Mouse (Mus musculus): ENCODE data around the gene Rps6ka5. TPM values are rescaled to one million over a fixed set of nuclear protein-coding genes. Genes with fewer than 3 reads are reported as not detected.

Rps6ka5 gene
- polyA plus RNA-seq, 1 experiment from 2014 or later: 2.5 TPM

DNA sequence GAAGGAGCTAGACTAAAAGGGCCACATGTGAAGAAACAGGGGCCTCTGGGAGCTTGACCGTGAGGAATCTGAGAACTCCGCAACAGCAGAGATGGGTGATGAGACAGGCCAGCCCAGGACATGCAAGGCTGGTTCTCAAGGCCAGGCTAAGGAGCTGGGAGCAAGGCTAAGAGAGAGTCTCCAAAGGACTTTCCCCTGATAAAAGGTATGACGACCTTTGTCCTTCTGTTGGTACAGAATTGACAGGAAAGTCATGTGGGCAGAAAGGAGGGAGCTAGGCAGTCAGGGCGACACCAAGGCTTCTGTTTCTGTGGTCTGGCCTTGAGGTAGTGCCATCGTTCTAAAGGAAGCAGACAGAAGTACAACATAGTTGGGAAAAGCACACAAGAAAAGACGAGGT, 173.1 kb downstream of the Rps6ka5 start:
- ATAC-seq: no peak
- TF ChIP-seq CTCF (IDR thresholded peaks at IDR 0.05): no peak
- no peaks in the 10 kb centered on the region for H3K27me3 ChIP-seq
- POLR2A ChIA-PET: interaction anchor here (1.0 kb wide), 1 partner anchor 21 kb away, joined by 3 read pairs; no protein-coding TSS in a partner anchor
- DNase-seq (ENCODE audit: low read depth, low spot score): no peak
- CTCF ChIA-PET: interaction anchor here (1.7 kb wide), 1 partner anchor 25 kb away, joined by 4 read pairs; no protein-coding TSS in a partner anchor
- in situ Hi-C loops (cut with MboI; ENCODE audit: low pct_unique_long_range_greater_than_20kb): loop anchor here (25.0 kb wide), 1 partner anchor 484 kb away; the partner anchor contains the start of gene Ccdc88c

DNA sequence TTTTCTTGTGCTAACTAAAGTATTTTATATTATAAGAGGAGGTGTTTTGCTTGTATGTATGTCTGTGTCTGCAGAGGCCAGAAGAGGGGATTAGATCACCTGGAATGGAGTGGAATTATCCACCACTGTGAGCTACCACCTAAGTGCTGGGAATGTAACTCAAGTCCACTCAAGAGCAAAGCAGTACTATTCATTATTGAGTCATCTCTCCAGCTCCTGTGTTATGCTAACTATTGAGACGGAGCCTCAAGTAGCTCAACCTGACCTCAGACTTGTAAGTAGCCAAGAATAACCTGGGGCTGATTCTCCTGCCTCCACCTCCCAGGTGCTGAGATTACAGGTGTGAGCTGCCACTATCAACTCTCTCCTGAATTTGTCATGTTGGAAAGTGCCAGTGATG, 174.8 kb downstream of the Rps6ka5 start:
- in situ Hi-C loops (cut with MboI; ENCODE audit: low pct_unique_long_range_greater_than_20kb): loop anchor here (25.0 kb wide), 1 partner anchor 485 kb away; the partner anchor contains the start of gene Ccdc88c
- POLR2A ChIA-PET: no interaction called here
- no peak for DNase-seq (ENCODE audit: low read depth, low spot score)
- H3K27me3 ChIP-seq: no peaks in the 10 kb centered on the region
- CTCF ChIA-PET: interaction anchor here (0.7 kb wide), 1 partner anchor 9 kb away, joined by 3 read pairs; no protein-coding TSS in a partner anchor
- TF ChIP-seq CTCF (IDR thresholded peaks at IDR 0.05): no peak
- no peak for ATAC-seq

DNA sequence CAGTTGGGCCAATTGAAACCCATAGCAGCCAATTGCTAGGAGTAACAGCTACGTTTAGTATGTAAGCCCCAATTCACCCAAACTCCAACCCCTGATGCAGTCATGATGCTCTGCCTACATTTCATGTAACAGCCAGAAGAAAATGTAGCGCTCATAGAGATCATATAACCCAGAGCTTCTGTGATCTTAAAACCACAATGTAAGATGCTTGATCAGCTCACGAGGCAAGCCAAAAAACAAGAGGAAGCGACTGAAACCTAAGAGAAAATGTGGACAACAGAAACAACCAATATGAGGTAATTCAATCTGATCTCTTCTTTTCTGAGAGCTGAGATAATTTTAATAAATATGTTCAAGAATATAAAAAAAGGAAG, 182.6 kb downstream of the Rps6ka5 start:
- in situ Hi-C loops (cut with MboI; ENCODE audit: low pct_unique_long_range_greater_than_20kb): no loop called here
- ChIA-PET CTCF (interaction anchor here (1.0 kb wide), 1 partner anchor 61 kb away, joined by 3 read pairs; no protein-coding TSS in a partner anchor), POLR2A (no interaction called here)
- H3K27me3 ChIP-seq: no peaks in the 10 kb centered on the region
- ATAC-seq: no peak
- TF ChIP-seq CTCF (IDR thresholded peaks at IDR 0.05): no peak
- no peak for DNase-seq (ENCODE audit: low read depth, low spot score)

DNA sequence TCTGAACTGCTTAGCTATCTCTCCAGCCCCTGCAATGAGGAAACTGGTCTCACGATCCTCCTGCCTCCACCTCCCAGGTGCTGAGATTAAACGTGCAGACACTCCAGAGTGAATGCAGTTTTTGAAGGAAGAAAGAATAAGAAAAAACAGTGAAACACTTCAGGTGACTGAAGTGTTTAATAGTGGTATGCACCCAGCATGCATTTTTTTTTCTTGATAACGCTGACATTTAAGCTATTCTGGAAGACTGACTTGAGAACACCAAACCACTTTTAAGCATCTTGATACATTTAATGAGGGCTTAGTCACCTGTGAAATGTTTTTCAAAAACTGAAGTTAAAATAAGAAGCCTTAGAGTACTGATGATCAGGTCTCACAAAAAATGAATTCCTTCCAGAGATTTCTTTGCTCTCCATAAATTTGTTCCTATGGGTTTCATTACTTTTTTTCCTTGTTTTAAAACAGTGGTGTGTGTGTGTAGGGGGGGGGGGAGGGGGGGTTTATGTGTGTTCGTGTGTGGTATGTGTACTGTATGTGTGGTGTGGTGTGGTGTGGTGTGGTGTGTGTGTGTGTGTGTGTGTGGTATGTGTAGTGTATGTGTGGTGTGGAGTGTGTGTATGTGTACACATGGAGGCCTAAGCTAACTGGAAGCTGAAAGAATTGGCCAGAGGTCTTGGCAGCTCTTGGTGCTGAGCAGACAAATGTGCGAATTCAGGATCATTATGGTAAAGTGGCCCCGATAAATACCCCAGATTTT, 183.2 kb downstream of the Rps6ka5 start:
- in situ Hi-C loops (cut with MboI; ENCODE audit: low pct_unique_long_range_greater_than_20kb): no loop called here
- ATAC-seq (no peak), DNase-seq (ENCODE audit: low read depth, low spot score) (no peak)
- CTCF ChIA-PET: interaction anchor here (1.0 kb wide), 1 partner anchor 61 kb away, joined by 3 read pairs; no protein-coding TSS in a partner anchor
- no peaks in the 10 kb centered on the region for H3K27me3 ChIP-seq
- TF ChIP-seq CTCF (IDR thresholded peaks at IDR 0.05): no peak
- POLR2A ChIA-PET: no interaction called here

DNA sequence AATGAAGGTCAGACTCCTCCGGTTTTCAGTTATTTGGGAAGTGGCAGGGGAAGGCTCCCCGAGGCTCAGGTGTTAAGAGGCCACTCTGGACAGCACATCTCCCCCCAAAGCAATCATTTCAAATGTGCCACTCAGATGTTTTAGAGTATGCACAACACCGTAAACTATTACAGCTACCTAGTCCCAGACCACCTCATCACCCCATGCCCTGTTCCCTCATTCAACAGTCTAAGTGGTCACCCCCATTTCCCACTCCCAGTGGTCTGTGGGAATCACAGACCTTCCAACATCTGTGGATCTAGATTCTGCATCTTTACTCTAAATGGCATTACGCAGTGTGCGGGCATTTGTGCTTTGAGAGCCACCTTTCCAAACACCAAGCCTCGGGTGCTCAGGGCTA, 184.3 kb downstream of the Rps6ka5 start:
- no peaks in the 10 kb centered on the region for H3K27me3 ChIP-seq
- in situ Hi-C loops (cut with MboI; ENCODE audit: low pct_unique_long_range_greater_than_20kb): no loop called here
- no peak for TF ChIP-seq CTCF (IDR thresholded peaks at IDR 0.05)
- DNase-seq (ENCODE audit: low read depth, low spot score): no peak
- ChIA-PET POLR2A (no interaction called here), CTCF (no interaction called here)
- ATAC-seq: no peak

DNA sequence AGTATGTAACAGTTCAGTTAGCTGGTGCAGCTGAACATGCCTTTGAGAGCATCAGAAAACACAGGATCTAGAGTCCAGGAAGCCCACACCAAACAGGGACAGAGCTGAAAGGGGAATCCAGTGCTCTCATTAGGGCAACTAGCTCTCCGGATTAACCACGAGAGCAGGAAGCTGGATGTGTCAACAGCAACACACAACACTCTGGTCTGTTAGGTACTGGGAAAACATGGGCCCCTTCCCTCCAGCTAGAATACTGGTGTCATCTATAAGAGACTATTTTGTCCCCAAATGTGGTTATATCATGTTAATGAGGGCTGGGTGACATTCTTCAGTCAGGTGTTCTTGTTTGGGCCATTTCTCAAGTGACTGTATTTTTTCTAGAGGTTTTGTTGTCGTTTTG, 184.7 kb downstream of the Rps6ka5 start:
- TF ChIP-seq CTCF (IDR thresholded peaks at IDR 0.05): no peak
- CTCF ChIA-PET: no interaction called here
- in situ Hi-C loops (cut with MboI; ENCODE audit: low pct_unique_long_range_greater_than_20kb): no loop called here
- DNase-seq (ENCODE audit: low read depth, low spot score) (no peak), ATAC-seq (no peak)
- POLR2A ChIA-PET: no interaction called here
- no peaks in the 10 kb centered on the region for H3K27me3 ChIP-seq

DNA sequence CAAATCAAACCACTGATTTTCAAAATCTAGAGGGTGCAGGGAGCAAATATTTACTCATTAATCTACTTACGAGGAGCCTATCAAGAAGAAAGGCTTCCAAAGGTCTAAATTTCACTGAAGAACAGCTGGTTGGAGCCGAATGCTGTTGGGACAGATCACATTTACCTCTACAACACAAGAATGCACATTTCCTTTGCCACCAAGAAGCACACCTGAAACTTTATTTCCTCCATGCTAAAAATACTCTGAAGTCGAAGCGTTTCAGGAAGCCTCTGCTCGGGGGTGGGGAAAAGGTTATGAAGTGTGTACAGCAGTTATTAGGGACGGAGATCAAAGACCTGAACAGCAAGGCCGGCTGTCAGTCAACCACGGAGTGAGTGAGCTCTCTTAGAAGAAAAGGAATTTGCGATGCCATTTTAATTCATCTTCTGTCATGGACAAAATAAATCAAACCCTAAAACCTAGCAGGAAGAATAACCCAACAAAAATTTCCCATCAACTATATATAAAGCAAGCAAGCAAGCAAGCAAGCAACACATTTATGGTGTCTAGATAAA, 187.5 kb downstream of the Rps6ka5 start:
- ChIA-PET CTCF (no interaction called here), POLR2A (no interaction called here)
- in situ Hi-C loops (cut with MboI; ENCODE audit: low pct_unique_long_range_greater_than_20kb): no loop called here
- H3K27me3 ChIP-seq: no peaks in the 10 kb centered on the region
- DNase-seq (ENCODE audit: low read depth, low spot score) (no peak), ATAC-seq (no peak)
- no peak for TF ChIP-seq CTCF (IDR thresholded peaks at IDR 0.05)

DNA sequence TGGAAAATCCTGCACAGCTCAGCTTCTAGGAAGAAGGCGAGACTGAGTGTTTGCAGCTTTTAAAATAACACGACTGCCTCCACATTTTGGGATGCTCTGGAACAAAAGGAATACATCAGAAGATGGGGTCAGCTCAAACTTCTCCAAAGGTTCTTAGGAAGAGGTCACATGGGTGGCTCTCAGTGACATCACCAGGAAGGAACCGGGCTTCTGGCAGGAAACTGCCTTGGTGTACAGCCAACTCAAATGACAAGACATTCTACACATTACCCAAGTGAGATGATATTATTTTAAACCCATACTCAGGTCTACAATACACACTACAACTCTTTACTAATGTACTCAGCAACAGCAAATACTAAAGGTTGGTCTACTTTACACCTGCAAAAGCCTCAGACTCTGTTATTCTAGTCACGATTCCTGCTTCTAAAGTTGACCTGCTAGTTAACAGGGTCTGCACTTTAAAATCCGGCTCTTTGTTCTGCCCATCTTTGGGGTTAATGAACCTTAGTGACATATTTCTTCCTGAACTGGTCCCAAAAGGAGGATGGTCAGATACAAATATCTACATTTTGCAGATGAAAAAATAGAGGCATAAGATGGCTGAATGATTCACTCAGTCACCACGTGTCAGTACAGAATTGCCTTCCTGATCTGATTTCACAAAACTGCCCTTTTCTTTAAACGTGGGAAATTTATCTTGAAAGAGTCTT, 188.2 kb downstream of the Rps6ka5 start:
- in situ Hi-C loops (cut with MboI; ENCODE audit: low pct_unique_long_range_greater_than_20kb): no loop called here
- no peaks in the 10 kb centered on the region for H3K27me3 ChIP-seq
- DNase-seq (ENCODE audit: low read depth, low spot score) (no peak), ATAC-seq (no peak)
- POLR2A ChIA-PET: no interaction called here
- CTCF ChIA-PET: no interaction called here
- no peak for TF ChIP-seq CTCF (IDR thresholded peaks at IDR 0.05)

DNA sequence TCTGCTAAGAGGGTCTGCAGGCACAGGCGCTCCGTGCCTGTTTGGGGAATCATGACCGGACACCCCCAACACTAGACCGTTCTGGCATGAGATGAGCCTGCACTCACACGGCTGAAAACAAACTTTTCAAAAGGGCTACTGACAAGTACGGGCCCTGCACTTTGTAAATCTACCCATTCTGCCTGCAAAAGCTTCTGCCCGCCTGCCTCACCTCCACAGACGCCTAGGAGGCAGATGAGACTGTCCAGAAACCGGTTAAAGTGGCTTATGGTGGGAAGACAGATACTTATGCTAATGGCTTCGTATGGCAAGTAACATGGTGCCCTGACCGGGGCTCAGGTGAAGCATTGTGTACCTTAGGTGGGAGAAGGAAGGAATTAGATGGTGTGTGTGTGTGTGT, 189.7 kb downstream of the Rps6ka5 start:
- in situ Hi-C loops (cut with MboI; ENCODE audit: low pct_unique_long_range_greater_than_20kb): no loop called here
- no peak for DNase-seq (ENCODE audit: low read depth, low spot score)
- CTCF ChIA-PET: no interaction called here
- no peak for TF ChIP-seq CTCF (IDR thresholded peaks at IDR 0.05)
- POLR2A ChIA-PET: no interaction called here
- H3K27me3 ChIP-seq: no peaks in the 10 kb centered on the region
- no peak for ATAC-seq

DNA sequence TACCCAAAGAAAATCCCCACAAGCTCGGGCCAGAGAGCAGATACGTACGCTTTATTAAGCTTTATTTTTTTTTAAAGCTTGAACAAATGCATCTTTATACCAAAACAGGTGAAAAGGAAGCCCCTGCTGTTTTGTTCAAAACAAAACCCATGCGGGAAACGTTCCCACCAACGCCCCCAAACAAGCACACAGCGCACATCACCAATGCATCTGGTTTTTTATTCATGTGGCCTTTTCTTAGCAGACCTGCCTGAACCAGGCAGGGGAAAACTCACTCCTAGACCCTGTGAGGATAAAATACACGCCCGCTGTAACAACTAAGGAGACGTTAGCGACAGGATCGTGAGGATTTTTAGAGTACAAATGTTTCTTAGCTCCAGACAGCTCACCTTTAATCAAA, 191.8 kb downstream of the Rps6ka5 start:
- no peak for TF ChIP-seq CTCF (IDR thresholded peaks at IDR 0.05)
- ATAC-seq (no peak), DNase-seq (ENCODE audit: low read depth, low spot score) (no peak)
- in situ Hi-C loops (cut with MboI; ENCODE audit: low pct_unique_long_range_greater_than_20kb): no loop called here
- no peaks in the 10 kb centered on the region for H3K27me3 ChIP-seq
- ChIA-PET POLR2A (no interaction called here), CTCF (no interaction called here)

DNA sequence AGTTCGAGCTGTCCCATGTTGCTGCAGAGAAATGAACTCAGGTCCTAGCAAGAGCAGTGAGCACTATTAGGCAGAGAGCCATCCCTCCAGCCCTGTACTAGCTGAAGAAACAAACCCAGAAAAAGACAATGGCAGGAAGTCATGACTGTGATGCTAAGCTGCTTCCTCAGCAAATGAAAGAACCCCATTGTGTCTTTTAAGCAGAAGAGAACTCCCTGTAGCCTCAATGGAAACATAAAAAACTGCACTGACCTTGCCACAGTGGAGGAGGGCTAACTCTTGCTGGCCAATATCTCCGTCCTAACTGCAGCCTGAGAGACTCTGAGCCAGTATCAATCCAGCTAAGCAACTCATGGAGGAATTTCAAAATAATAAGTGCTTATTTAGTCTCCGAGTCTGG, 192.8 kb downstream of the Rps6ka5 start:
- DNase-seq (ENCODE audit: low read depth, low spot score): no peak
- POLR2A ChIA-PET: no interaction called here
- no peaks in the 10 kb centered on the region for H3K27me3 ChIP-seq
- no peak for TF ChIP-seq CTCF (IDR thresholded peaks at IDR 0.05)
- in situ Hi-C loops (cut with MboI; ENCODE audit: low pct_unique_long_range_greater_than_20kb): no loop called here
- ATAC-seq: no peak
- CTCF ChIA-PET: no interaction called here
